Mouse (Mus musculus): ENCODE data around the gene Trank1. TPM values are rescaled to one million over a fixed set of nuclear protein-coding genes. Genes with fewer than 3 reads are reported as not detected.

Gene Trank1
- polyA plus RNA-seq, 1 experiment from 2014 or later = 0.18 TPM

DNA sequence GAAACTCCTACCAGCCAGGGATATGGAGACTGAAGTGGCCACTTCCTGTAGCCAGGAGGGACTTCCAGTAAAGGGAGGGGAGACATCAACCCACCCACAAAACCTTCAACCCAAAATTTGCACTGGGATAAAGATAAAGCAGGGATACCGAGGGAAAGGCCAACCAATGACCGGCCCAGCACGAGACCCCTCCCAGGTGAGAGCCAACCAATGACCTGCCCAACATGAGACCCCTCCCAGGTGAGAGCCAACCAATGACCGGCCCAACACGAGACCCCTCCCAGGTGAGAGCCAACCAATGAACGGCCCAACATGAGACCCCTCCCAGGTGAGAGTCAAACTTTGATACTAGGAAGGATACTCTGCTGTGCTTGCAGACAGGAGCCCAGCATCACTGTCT lies 16.6 kb upstream of the Trank1 start:
- H3K36me3 ChIP-seq (ENCODE audit: control insufficient read depth, insufficient read depth, low read length) = no peaks in the 10 kb centered on the region
- no peaks in the 10 kb centered on the region for H3K9me3 ChIP-seq (ENCODE audit: control insufficient read depth, low read length)
- no peak overlapping the region for H3K9ac ChIP-seq (ENCODE audit: low read length)
- no peak overlapping the region for H3K4me3 ChIP-seq (ENCODE audit: low read length)
- H3K27me3 ChIP-seq (ENCODE audit: control insufficient read depth, insufficient read depth, low read depth, low read length) = no peaks in the 10 kb centered on the region
- WGBS = 92% methylated on average over 6 of the region's 6 CpGs
- no peak overlapping the region for H3K4me2 ChIP-seq (ENCODE audit: low read depth, low read length)
- H3K27ac ChIP-seq (ENCODE audit: low read length) = no peak overlapping the region
- H3K4me1 ChIP-seq (replicated peaks; ENCODE audit: control insufficient read depth, insufficient read depth, low read length) = no peaks in the 10 kb centered on the region
- no peak for ATAC-seq (ENCODE audit: low read depth)

DNA sequence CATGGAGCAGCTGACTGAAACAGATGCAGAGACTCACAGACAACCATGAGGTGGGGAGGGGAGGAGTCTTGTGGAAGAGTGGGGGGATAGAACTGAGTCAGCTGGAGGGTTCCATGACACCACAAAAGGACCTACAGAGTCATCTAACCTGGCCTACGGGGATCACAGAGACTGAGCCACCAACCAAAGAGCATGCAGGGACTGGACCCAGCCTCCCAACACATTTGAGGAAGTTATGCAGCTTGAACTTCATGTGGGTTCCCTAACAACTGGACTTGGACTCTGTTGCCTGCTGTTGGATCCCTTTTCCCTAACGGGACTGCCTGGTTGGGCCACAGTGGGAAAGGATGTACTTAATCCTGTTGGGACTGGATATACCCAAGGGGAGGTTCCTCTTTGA lies 16.2 kb upstream of the Trank1 start:
- no peak overlapping the region for H3K27ac ChIP-seq (ENCODE audit: low read length)
- no peaks in the 10 kb centered on the region for H3K9me3 ChIP-seq (ENCODE audit: control insufficient read depth, low read length)
- 82% methylated on average over 2 of the region's 2 CpGs for WGBS
- H3K4me1 ChIP-seq (replicated peaks; ENCODE audit: control insufficient read depth, insufficient read depth, low read length) = no peaks in the 10 kb centered on the region
- ATAC-seq (ENCODE audit: low read depth) = no peak
- no peaks in the 10 kb centered on the region for H3K27me3 ChIP-seq (ENCODE audit: control insufficient read depth, insufficient read depth, low read depth, low read length)
- no peak overlapping the region for H3K4me3 ChIP-seq (ENCODE audit: low read length)
- no peaks in the 10 kb centered on the region for H3K36me3 ChIP-seq (ENCODE audit: control insufficient read depth, insufficient read depth, low read length)
- no peak overlapping the region for H3K4me2 ChIP-seq (ENCODE audit: low read depth, low read length)
- H3K9ac ChIP-seq (ENCODE audit: low read length) = no peak overlapping the region

DNA sequence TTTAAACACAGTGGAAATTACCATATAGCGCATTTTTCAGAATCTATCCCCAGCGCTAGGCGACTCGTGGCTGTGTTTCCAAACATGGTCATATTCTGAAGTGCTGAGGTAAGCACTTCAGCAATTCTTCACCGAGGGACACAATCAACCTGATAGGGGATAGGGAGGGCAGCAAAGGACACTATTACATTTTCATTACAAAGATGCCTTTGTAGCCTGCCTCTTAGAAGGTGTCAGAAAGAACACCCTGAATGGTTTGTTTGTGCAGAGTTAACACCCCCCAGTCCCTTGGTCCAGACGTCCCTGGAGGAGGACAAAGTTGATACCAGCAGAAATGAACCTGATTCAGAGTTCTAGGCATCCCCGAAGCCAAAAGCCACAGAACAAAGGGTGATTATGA lies 15.1 kb upstream of the Trank1 start:
- H3K4me1 ChIP-seq (replicated peaks; ENCODE audit: control insufficient read depth, insufficient read depth, low read length) = no peaks in the 10 kb centered on the region
- no peaks in the 10 kb centered on the region for H3K9me3 ChIP-seq (ENCODE audit: control insufficient read depth, low read length)
- H3K9ac ChIP-seq (ENCODE audit: low read length) = no peak overlapping the region
- 42% methylated on average over 7 of the region's 7 CpGs for WGBS
- H3K4me2 ChIP-seq (ENCODE audit: low read depth, low read length) = no peak overlapping the region
- ATAC-seq (ENCODE audit: low read depth) = no peak
- no peaks in the 10 kb centered on the region for H3K27me3 ChIP-seq (ENCODE audit: control insufficient read depth, insufficient read depth, low read depth, low read length)
- no peak overlapping the region for H3K4me3 ChIP-seq (ENCODE audit: low read length)
- H3K27ac ChIP-seq (ENCODE audit: low read length) = no peak overlapping the region
- no peaks in the 10 kb centered on the region for H3K36me3 ChIP-seq (ENCODE audit: control insufficient read depth, insufficient read depth, low read length)

DNA sequence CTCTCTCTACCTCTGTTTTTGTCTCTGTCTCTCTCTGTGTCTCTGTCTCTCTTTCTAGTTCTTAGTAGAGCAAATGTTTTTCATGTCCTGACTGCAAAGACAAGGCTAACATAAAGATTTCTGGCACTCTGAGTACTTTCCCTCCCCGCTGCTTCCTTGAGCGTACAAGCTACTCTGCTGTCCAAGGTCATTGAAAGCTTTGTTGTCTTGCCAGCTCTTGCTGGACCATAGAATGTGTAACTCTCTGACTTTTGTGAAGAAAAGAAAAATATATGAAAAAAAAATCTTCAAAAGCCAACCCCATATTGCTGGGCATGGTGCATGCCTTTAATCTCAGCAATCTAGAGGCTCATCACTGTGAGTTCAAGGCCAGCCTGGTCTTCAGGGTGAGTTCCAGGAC lies 12.9 kb upstream of the Trank1 start:
- H3K4me3 ChIP-seq (ENCODE audit: low read length) = no peak overlapping the region
- H3K27ac ChIP-seq (ENCODE audit: low read length) = no peak overlapping the region; the same call in 1 of the 2 replicates
- no peaks in the 10 kb centered on the region for H3K4me1 ChIP-seq (replicated peaks; ENCODE audit: control insufficient read depth, insufficient read depth, low read length)
- peak; percentile 82 for ATAC-seq (ENCODE audit: low read depth)
- H3K9me3 ChIP-seq (ENCODE audit: control insufficient read depth, low read length) = no peaks in the 10 kb centered on the region
- no peak overlapping the region for H3K9ac ChIP-seq (ENCODE audit: low read length)
- H3K27me3 ChIP-seq (ENCODE audit: control insufficient read depth, insufficient read depth, low read depth, low read length) = no peaks in the 10 kb centered on the region
- no peaks in the 10 kb centered on the region for H3K36me3 ChIP-seq (ENCODE audit: control insufficient read depth, insufficient read depth, low read length)
- WGBS = 41% methylated on average over 2 of the region's 2 CpGs
- no peak overlapping the region for H3K4me2 ChIP-seq (ENCODE audit: low read depth, low read length)

DNA sequence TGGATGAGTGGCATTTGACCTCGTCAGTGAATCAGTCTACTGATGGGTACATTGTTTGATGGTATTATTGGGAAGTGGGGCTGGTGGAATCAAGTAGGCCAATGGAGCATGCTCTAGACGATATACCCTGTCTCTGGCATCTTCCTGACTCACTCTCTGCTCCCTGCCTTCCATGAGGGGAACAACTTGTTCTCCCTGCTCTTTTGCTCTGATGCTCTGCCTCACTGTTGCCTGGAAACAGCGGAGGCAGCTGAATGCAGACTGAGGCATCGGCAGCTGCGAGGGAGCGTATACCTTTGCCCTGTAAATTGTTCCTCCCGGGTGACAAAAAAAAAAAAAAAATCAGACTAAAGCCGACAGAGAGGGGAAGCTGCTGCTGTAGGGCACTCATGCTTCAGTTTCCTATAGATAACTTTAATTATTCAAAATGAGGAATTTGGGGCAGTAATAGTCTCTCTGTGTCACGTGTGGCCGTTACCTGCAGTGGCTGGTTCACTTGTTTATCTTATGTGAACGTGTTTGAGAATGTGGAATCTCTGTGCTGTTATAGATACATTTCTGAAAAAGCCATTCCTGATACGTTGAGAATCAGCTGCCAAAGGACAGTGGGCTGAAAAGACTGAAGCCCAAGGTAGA lies 9.2 kb upstream of the Trank1 start:
- H3K27ac ChIP-seq (ENCODE audit: low read length) = no peak overlapping the region
- ATAC-seq (ENCODE audit: low read depth) = no peak
- H3K4me1 ChIP-seq (replicated peaks; ENCODE audit: control insufficient read depth, insufficient read depth, low read length) = no peaks in the 10 kb centered on the region
- H3K36me3 ChIP-seq (ENCODE audit: control insufficient read depth, insufficient read depth, low read length) = no peaks in the 10 kb centered on the region
- no peak overlapping the region for H3K4me3 ChIP-seq (ENCODE audit: low read length)
- no peaks in the 10 kb centered on the region for H3K9me3 ChIP-seq (ENCODE audit: control insufficient read depth, low read length)
- 54% methylated on average over 12 of the region's 12 CpGs for WGBS
- no peaks in the 10 kb centered on the region for H3K27me3 ChIP-seq (ENCODE audit: control insufficient read depth, insufficient read depth, low read depth, low read length)
- H3K9ac ChIP-seq (ENCODE audit: low read length) = no peak overlapping the region
- no peak overlapping the region for H3K4me2 ChIP-seq (ENCODE audit: low read depth, low read length)

DNA sequence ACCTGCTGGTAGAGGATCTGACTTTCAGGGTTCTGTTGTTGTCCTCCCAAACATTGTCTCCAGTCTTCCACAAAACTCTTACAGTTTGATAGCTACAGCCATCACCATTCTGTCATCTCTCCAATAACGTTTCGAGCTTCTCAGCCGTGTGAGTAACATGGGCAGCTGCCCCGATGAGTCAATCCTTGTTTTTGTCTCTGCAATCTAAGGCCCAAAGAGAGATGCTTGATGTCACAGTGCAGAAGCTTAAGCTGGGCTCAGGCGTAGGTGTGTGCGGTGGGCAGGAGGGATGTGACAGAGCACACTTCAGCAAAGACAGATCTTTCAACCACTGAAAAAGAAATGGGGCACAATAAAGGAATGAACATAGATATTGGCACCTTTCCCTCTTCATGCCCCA lies 7.5 kb upstream of the Trank1 start:
- Histone ChIP-seq H3K4me3 (ENCODE audit: low read length) (no peak overlapping the region), H3K4me2 (ENCODE audit: low read depth, low read length) (no peak overlapping the region), H3K9me3 (ENCODE audit: control insufficient read depth, low read length) (no peaks in the 10 kb centered on the region), H3K4me1 (replicated peaks; ENCODE audit: control insufficient read depth, insufficient read depth, low read length) (no peaks in the 10 kb centered on the region), H3K36me3 (ENCODE audit: control insufficient read depth, insufficient read depth, low read length) (no peaks in the 10 kb centered on the region), H3K27me3 (ENCODE audit: control insufficient read depth, insufficient read depth, low read depth, low read length) (no peaks in the 10 kb centered on the region), H3K27ac (ENCODE audit: low read length) (no peak overlapping the region), H3K9ac (ENCODE audit: low read length) (no peak overlapping the region)
- 87% methylated on average over 6 of the region's 6 CpGs for WGBS
- ATAC-seq (ENCODE audit: low read depth) = no peak

DNA sequence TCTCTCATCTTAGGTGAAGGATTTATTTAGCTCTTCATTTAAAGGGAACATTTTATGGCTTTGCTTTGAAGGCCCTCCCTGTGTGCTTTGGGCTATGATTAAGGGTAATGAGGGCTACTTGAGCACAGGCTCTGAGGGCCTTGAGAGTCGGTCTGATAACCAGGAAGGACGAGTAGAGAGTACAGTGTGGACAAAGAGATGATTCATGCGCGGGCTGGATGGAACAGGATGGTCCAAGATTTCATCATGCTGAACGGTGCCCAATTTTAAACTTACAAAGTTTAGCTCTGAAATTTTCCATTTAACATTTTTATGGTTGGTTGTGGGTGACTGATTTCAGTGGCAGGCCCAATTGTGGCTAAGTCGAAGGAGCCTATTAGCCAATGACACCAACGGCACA lies 5.4 kb upstream of the Trank1 start:
- Histone ChIP-seq H3K36me3 (ENCODE audit: control insufficient read depth, insufficient read depth, low read length) (no peaks in the 10 kb centered on the region), H3K9ac (ENCODE audit: low read length) (no peak overlapping the region), H3K27me3 (ENCODE audit: control insufficient read depth, insufficient read depth, low read depth, low read length) (peaks cover 12% of the 10 kb centered on the region), H3K4me3 (ENCODE audit: low read length) (no peak overlapping the region), H3K4me2 (ENCODE audit: low read depth, low read length) (no peak overlapping the region), H3K4me1 (replicated peaks; ENCODE audit: control insufficient read depth, insufficient read depth, low read length) (no peaks in the 10 kb centered on the region), H3K27ac (ENCODE audit: low read length) (no peak overlapping the region), H3K9me3 (ENCODE audit: control insufficient read depth, low read length) (0 out of 2 replicates have a peak, but pooled peaks cover 2% of the 10 kb centered on the region)
- no peak for ATAC-seq (ENCODE audit: low read depth)
- WGBS = 64% methylated on average over 7 of the region's 7 CpGs

DNA sequence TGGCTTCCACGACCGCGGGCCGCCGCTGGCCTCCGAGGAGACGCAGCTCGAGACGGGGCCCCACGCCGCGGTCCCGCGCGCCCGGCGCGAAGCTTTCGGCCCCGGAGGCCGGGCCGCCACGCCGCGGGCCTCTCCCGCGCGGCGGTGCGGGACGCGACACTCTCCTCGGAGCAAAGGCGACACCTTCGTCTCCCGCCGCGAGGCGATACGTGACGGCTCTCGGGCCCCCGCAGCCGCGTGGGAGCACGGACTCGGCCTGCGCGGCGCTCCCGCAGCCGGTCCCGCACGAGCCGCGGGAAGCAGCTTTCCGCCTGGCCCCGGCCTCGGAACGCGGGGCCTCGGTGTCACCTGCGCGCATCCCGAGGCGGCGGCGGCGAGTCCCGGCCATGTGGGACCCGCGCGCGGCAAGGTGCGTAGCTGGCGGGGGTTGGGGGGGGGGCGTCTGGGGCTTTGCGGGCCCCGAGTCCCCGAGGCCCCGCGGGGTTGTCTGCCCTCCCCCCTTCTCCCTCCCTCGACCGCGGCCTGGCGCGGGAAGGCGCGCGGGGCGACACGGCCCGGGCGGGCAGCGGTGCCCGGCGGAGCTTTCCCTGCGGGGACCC lies 403 bp downstream of the Trank1 start:
- peaks cover 13% of the 10 kb centered on the region for H3K4me1 ChIP-seq (replicated peaks; ENCODE audit: control insufficient read depth, insufficient read depth, low read length)
- ATAC-seq (ENCODE audit: low read depth) = peak; percentile 20; the same call in 1 of the 2 replicates
- H3K9ac ChIP-seq (ENCODE audit: low read length) = peak overlapping the region; percentile 43
- H3K4me2 ChIP-seq (ENCODE audit: low read depth, low read length) = peak overlapping the region; percentile 62
- no peaks in the 10 kb centered on the region for H3K36me3 ChIP-seq (ENCODE audit: control insufficient read depth, insufficient read depth, low read length)
- 0 out of 2 replicates have a peak, but pooled peaks cover 2% of the 10 kb centered on the region for H3K9me3 ChIP-seq (ENCODE audit: control insufficient read depth, low read length)
- peak overlapping the region; percentile 52 for H3K4me3 ChIP-seq (ENCODE audit: low read length)
- H3K27me3 ChIP-seq (ENCODE audit: control insufficient read depth, insufficient read depth, low read depth, low read length) = peaks cover 46% of the 10 kb centered on the region
- WGBS = 1% methylated on average over 64 of the region's 98 CpGs
- no peak overlapping the region for H3K27ac ChIP-seq (ENCODE audit: low read length)

DNA sequence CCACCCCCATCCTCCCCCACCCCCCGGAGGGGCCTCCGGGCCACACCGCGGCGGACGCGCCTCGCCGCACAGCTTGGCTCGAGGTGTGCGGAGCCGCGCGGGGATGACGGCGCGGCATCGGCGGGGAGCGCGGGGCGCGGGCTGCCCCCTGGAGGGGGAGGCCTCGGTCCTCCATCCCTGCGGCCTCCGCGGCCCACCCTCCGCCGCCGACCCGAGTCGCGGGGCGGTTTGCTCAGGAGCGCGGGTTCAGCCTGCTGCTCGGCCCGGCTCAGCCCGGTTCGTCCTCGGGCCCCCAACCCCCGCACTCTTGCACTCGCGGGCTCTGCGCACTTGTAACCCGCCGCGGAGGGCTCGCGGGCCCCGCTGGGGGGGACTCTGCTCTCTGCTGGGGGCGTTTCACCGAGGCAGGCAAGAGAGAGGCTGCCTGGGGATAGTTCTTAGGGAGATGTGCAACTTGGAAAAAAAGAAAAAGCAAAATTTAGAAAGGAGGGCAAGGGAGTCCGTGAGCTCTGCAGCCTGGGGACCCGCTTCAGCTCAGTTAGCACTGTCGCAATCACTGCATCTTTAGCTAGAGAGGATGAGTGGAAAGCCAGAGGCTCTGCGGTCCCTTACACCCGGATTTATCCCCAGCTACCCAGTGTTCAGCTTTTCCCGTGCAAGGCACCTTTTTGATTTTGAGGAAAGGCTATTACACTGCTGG lies 1.1 kb downstream of the Trank1 start:
- Histone ChIP-seq H3K9me3 (ENCODE audit: control insufficient read depth, low read length) (0 out of 2 replicates have a peak, but pooled peaks cover 2% of the 10 kb centered on the region), H3K4me3 (ENCODE audit: low read length) (peak overlapping the region; percentile 52), H3K36me3 (ENCODE audit: control insufficient read depth, insufficient read depth, low read length) (no peaks in the 10 kb centered on the region), H3K27me3 (ENCODE audit: control insufficient read depth, insufficient read depth, low read depth, low read length) (peaks cover 46% of the 10 kb centered on the region), H3K4me1 (replicated peaks; ENCODE audit: control insufficient read depth, insufficient read depth, low read length) (peaks cover 13% of the 10 kb centered on the region), H3K27ac (ENCODE audit: low read length) (no peak overlapping the region), H3K4me2 (ENCODE audit: low read depth, low read length) (peak overlapping the region; percentile 62), H3K9ac (ENCODE audit: low read length) (peak overlapping the region; percentile 43)
- peak; percentile 17; the same call in 1 of the 2 replicates for ATAC-seq (ENCODE audit: low read depth)
- WGBS = under 1% methylated on average over 28 of the region's 59 CpGs
